Mouse (Mus musculus) hindbrain, embryonic 16.5 days (tissue): ENCODE results near the gene Rgs3. TPM values are rescaled to one million over a fixed set of nuclear protein-coding genes. Genes with fewer than 3 reads are reported as not detected.

Experiments
- ATAC-seq: fragments of 200-750 bp; cut with Nextera tagmentation; 2 replicates; pipeline ENCODE4 v1.8.0; 2017; ENCODE audit warnings: moderate TSS enrichment, moderate library complexity
- H3K27ac ChIP-seq: fragments of 300-500 bp; sonication (generic); 2 replicates; pipeline ENCODE4 v1.5.1; 2014; ENCODE audit warnings: low read depth, mild to moderate bottlenecking, control low read depth, low read length, moderate library complexity
- H3K27me3 ChIP-seq: fragments of 300-500 bp; sonication (generic); replicated peaks from 2 replicates; pipeline ENCODE4 v1.6.1; 2014; ENCODE audit warnings: low read length; ENCODE audit not compliant: control insufficient read depth, insufficient read depth
- H3K36me3 ChIP-seq: fragments of 300-500 bp; sonication (generic); 2 replicates; pipeline ENCODE4 v1.6.1; 2014; ENCODE audit warnings: mild to moderate bottlenecking, low read length, moderate library complexity, mixed read lengths; ENCODE audit not compliant: control insufficient read depth, insufficient read depth
- H3K4me1 ChIP-seq: fragments of 300-500 bp; sonication (generic); 2 replicates; pipeline ENCODE4 v1.6.1; 2014; ENCODE audit warnings: low read depth, low read length; ENCODE audit not compliant: control insufficient read depth, insufficient read depth
- H3K4me2 ChIP-seq: fragments of 300-500 bp; sonication (generic); 2 replicates; pipeline ENCODE4 v1.6.1; 2014; ENCODE audit warnings: mild to moderate bottlenecking, low read length, control low read depth, moderate library complexity
- H3K4me3 ChIP-seq: fragments of 300-500 bp; sonication (generic); 2 replicates; pipeline ENCODE4 v1.5.1; 2014; ENCODE audit warnings: mild to moderate bottlenecking, low read length, control low read depth, moderate library complexity
- H3K9ac ChIP-seq: fragments of 300-500 bp; sonication (generic); 2 replicates; pipeline ENCODE4 v1.6.1; 2014; ENCODE audit warnings: low read depth, mild to moderate bottlenecking, control low read depth, low read length, moderate library complexity
- H3K9me3 ChIP-seq: fragments of 300-500 bp; sonication (generic); 2 replicates; pipeline ENCODE4 v1.6.1; 2014; ENCODE audit warnings: mild to moderate bottlenecking, low read length, moderate library complexity; ENCODE audit not compliant: control insufficient read depth
- WGBS: fragments of 180-500 bp; shearing (Covaris S2); extraction: QIAGEN DNeasy Blood & Tissue Kit; methylation state at CpG from one replicate; pipeline ENCODE4 v1.1.7; 2014; 5-methylcytosine and 5-hydroxymethylcytosine counted together
- polyA plus RNA-seq: library from polyadenylated mRNA; unstranded; fragments of >200 nt; fragmentation: Nextera tagmentation; extraction: Ambion mirVana; gene quantifications from 2 replicates; pipeline ENCODE4 v1.2.1, GENCODE M21; 2015

Rgs3 gene
- polyA plus RNA-seq, 1 experiment from 2014 or later: 58.1 TPM

DNA sequence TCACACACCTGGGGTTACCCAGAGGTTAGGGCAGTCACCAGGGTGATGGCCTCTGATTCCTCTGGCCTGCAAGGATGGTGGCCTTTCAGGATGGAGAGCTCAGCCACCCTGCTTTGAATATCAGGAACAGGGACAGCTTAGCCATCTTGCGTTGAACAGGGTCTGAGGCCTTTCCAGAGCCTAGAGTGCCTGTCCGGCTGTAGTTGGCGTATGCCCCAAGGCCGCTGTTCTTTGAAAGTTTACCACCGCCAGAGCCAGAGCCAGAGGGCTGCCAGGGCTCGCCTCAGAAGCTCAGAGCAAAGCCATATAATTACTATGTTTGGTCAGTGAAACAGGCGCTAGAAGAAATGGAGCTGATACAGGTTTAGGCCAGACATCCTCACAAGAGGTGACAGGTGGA is 68.9 kb downstream of the Rgs3 start:
- peaks cover 20% of the 10 kb centered on the region for H3K4me1 ChIP-seq
- H3K4me3 ChIP-seq: no peak overlapping the region
- no peak for ATAC-seq
- H3K4me2 ChIP-seq: no peak overlapping the region
- no peak overlapping the region for H3K9ac ChIP-seq
- no peaks in the 10 kb centered on the region for H3K36me3 ChIP-seq
- 73% methylated on average over 7 of the region's 7 CpGs for WGBS
- no peaks in the 10 kb centered on the region for H3K27me3 ChIP-seq
- H3K9me3 ChIP-seq: no peaks in the 10 kb centered on the region
- H3K27ac ChIP-seq: peak overlapping the region; percentile 23; the same call in 1 of the 2 replicates

DNA sequence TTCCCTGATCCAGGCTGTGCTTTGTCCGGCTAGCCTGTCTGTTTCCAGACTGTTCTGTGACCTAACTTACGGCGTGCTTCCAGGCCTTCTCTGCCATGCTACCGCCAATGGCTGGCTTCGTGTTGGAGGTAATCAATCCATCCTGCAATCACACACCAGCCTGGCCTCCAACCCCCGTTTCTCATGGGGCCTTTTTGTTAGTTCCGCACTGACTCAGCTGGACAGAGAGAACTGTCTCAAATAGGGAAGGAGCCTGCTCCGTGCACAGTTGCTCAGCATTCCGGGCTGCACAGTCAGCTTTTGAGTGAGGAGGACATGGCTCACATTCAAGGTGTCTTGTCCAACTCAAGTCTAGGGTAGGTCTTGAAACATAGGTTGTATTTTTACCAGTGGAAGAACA is 69.8 kb downstream of the Rgs3 start:
- no peaks in the 10 kb centered on the region for H3K36me3 ChIP-seq
- no peaks in the 10 kb centered on the region for H3K27me3 ChIP-seq
- H3K9ac ChIP-seq: no peak overlapping the region
- 0 out of 2 replicates have a peak overlapping the region, but pooled peaks have one; percentile 12 for H3K27ac ChIP-seq
- ATAC-seq: no peak
- no peak overlapping the region for H3K4me2 ChIP-seq
- 57% methylated on average over 9 of the region's 9 CpGs for WGBS
- no peak overlapping the region for H3K4me3 ChIP-seq
- no peaks in the 10 kb centered on the region for H3K9me3 ChIP-seq
- peaks cover 20% of the 10 kb centered on the region for H3K4me1 ChIP-seq

DNA sequence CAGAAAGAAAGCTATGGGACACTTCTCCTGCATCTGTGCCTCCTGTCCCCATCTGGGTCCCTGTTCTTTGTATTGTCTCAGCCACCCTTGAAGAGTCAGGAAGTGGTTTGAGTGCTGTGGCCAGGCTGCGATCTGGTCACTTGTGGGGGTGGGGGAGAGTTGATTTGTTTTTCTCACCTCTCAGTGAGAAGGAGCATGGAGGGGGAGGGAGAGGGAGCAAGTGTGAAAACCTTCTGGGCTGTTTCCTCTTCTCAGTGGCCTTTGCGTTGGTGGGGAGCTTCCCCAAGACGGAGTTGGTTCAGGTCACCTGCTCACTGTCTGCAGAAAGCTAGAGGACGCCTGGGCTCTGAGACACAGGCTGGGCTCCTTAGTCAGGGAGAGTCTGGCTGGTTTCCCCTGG is 70.3 kb downstream of the Rgs3 start:
- H3K4me3 ChIP-seq: no peak overlapping the region
- peaks cover 16% of the 10 kb centered on the region for H3K4me1 ChIP-seq
- H3K9ac ChIP-seq: no peak overlapping the region
- no peaks in the 10 kb centered on the region for H3K9me3 ChIP-seq
- no peaks in the 10 kb centered on the region for H3K36me3 ChIP-seq
- H3K27ac ChIP-seq: 0 out of 2 replicates have a peak overlapping the region, but pooled peaks have one; percentile 36
- no peaks in the 10 kb centered on the region for H3K27me3 ChIP-seq
- no peak for ATAC-seq
- H3K4me2 ChIP-seq: no peak overlapping the region
- WGBS: 53% methylated on average over 4 of the region's 4 CpGs

- Histone ChIP-seq H3K4me1 (no peaks in the 10 kb centered on the region; the same call in 1 of the 2 replicates), H3K9ac (no peak overlapping the region), H3K9me3 (no peaks in the 10 kb centered on the region), H3K4me3 (no peak overlapping the region), H3K36me3 (no peaks in the 10 kb centered on the region), H3K4me2 (no peak overlapping the region), H3K27me3 (no peaks in the 10 kb centered on the region), H3K27ac (no peak overlapping the region)
- ATAC-seq: no peak
- 92% methylated on average over 4 of the region's 4 CpGs for WGBS
Measured at GRCm38 (mm10) chr4:62633243-62633642, 73.6 kb downstream of the Rgs3 start.

DNA sequence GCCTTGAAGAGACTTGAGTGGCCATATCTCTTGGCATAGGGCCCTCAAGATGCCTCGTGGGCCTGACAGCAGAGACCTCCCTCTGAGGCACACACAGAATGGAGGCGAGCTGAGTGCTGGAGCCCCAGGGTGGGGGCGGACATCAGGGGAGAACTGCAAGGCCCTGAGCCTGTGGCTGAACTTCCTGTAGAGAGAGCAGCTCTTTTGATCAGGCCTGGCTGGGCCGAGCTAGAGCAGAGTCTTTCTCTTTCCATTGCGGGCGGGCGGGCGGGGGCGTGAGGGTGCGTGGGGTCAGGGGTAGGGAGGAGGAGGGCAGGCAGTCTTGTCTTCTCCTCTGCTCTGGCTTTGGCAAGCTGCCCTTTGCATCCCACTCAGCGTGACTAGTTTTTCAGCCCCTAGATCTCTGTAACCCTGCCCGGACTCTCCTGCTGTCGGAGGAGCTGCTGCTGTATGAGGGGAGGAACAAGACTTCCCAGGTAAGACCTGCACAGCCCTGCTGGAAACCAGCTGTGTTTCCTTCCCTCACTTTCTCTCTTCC is 74.5 kb downstream of the Rgs3 start:
- WGBS: 54% methylated on average over 12 of the region's 13 CpGs
- ATAC-seq: 0 out of 2 replicates have a peak, but pooled peaks have one; percentile 10
- Histone ChIP-seq H3K9ac (no peak overlapping the region), H3K27me3 (no peaks in the 10 kb centered on the region), H3K36me3 (no peaks in the 10 kb centered on the region), H3K4me1 (no peaks in the 10 kb centered on the region; the same call in 1 of the 2 replicates), H3K27ac (no peak overlapping the region), H3K4me3 (no peak overlapping the region), H3K4me2 (no peak overlapping the region), H3K9me3 (no peaks in the 10 kb centered on the region)

DNA sequence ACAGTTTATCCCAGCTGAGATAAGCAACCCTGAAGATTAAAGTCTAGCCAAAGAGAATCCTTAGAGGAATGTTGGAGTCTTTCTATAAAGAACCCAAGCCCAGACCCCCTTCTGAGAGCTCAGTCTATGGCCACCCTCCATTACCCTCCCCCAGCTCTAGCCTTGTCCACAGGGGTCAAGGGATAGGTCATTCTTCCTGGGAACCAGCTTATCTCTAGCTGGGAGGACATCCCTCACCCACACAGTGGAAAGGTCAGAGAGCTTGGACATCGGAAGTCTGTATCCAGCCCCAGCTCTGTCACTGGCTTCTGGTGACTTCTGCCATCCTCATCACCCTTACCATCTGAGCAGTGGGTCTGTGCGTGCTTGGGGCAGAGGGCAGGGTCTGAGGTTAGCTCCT is 75.2 kb downstream of the Rgs3 start:
- Histone ChIP-seq H3K9ac (no peak overlapping the region), H3K4me2 (no peak overlapping the region), H3K4me3 (no peak overlapping the region), H3K4me1 (no peaks in the 10 kb centered on the region; the same call in 1 of the 2 replicates), H3K27me3 (no peaks in the 10 kb centered on the region), H3K27ac (no peak overlapping the region), H3K9me3 (no peaks in the 10 kb centered on the region), H3K36me3 (no peaks in the 10 kb centered on the region)
- ATAC-seq: no peak
- WGBS: 75% methylated on average over 2 of the region's 2 CpGs

- H3K9ac ChIP-seq: no peak overlapping the region
- no peak overlapping the region for H3K27ac ChIP-seq
- H3K4me3 ChIP-seq: no peak overlapping the region
- H3K4me2 ChIP-seq: no peak overlapping the region
- no peaks in the 10 kb centered on the region for H3K27me3 ChIP-seq
- no peaks in the 10 kb centered on the region for H3K9me3 ChIP-seq
- 89% methylated on average over 6 of the region's 6 CpGs for WGBS
- no peaks in the 10 kb centered on the region; the same call in 1 of the 2 replicates for H3K4me1 ChIP-seq
- H3K36me3 ChIP-seq: no peaks in the 10 kb centered on the region
- ATAC-seq: no peak
Measured at GRCm38 (mm10) chr4:62636047-62636446, 76.4 kb downstream of the Rgs3 start.

DNA sequence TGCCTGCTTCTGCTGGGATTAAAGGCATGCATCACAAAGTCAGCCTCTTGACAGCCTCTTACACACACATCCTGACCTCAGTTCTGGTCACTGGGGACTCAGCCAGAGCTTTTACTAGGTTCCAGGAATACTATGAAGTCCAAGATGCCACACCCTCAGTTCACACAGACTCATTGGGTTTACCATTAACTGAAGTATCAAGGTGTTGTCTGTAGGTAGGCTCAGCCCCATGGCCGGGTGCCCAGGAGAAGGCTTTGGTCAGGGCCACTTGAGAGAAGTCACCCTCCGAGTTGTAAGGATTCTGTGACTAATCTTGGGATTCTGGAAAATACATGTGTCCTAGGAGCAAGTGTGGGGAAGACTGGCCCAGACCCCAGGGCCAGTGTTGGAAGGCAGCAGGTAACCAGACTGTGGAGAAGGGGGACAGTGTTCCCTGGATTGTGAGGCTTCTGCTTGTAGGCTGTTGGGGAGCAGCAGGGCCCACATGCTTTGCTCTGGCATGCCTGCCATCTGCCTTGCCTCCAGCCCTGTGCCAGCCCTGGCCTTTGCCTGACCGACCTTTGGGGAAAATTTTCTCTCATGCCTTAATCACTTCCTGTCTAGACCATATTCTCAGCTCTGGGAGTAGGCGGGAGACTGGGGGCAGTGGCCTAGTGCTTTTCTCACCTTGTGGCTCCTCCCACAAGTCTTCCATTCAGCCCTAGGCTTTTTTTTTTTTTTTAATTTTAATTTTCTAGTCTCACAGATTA is 78.4 kb downstream of the Rgs3 start:
- Histone ChIP-seq H3K4me3 (no peak overlapping the region), H3K9ac (no peak overlapping the region), H3K4me1 (peaks cover under 1% of the 10 kb centered on the region; the same call in 1 of the 2 replicates), H3K4me2 (no peak overlapping the region), H3K27me3 (no peaks in the 10 kb centered on the region), H3K36me3 (no peaks in the 10 kb centered on the region), H3K9me3 (no peaks in the 10 kb centered on the region), H3K27ac (no peak overlapping the region)
- 84% methylated on average over 4 of the region's 4 CpGs for WGBS
- no peak for ATAC-seq

DNA sequence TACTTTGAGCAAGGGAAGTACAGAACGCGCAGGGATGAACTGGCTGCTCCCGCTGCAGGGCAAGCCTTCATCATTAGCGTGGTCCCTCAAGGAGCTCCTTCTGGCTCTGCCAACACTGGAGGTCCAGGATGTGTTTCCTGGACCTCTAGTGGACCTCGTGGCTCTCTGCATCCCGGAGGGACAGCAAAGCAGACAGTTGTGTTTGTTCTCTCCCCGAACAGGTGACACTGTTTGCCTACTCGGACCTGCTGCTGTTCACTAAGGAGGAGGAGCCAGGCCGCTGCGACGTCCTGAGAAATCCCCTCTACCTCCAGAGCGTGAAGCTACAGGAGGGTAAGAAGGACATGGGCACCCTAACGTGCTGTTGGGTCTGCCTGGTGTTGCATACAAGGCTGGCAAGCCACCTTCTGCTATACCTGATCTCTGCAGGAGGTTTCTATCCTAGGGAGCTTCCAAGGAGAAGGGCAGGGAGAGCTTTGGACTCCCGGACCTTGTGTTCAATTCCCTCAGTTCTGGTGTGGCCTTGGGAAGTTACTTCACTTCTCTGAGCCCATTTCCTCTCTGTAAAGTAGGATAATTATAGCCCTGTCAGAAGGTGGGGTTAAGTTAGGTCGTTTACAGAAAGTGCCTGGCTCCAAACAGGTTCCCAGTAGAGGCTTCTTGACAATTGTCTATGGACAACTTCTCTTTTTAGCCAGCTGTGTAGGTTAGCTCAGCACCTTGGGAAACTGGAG is 81.0 kb downstream of the Rgs3 start:
- Histone ChIP-seq H3K9ac (no peak overlapping the region), H3K4me2 (no peak overlapping the region), H3K36me3 (no peaks in the 10 kb centered on the region), H3K9me3 (no peaks in the 10 kb centered on the region), H3K4me1 (peaks cover 13% of the 10 kb centered on the region), H3K27me3 (no peaks in the 10 kb centered on the region), H3K27ac (no peak overlapping the region), H3K4me3 (no peak overlapping the region)
- WGBS: 76% methylated on average over 15 of the region's 15 CpGs
- ATAC-seq: no peak
